Mouse (Mus musculus): Measurements from ENCODE around the gene Ctdnep1. TPM values are rescaled to one million over a fixed set of nuclear protein-coding genes. Genes with fewer than 3 reads are reported as not detected.

The Ctdnep1 gene
- polyA plus RNA-seq, 1 experiment from 2014 or later: 20.3 TPM

GRCm38 (mm10) chr11:69968793-69969192, 12.2 kb upstream of the Ctdnep1 start:
- Histone ChIP-seq H3K4me2 (no peak overlapping the region), H3K9me3 (replicated peaks; ENCODE audit: control insufficient read depth, low read length) (no peaks in the 10 kb centered on the region), H3K36me3 (ENCODE audit: control insufficient read depth, insufficient read depth, low read length) (peaks cover 15% of the 10 kb centered on the region), H3K4me3 (ENCODE audit: low read depth, low read length) (no peak overlapping the region), H3K4me1 (ENCODE audit: control insufficient read depth, insufficient read depth, low read length) (peaks cover 10% of the 10 kb centered on the region), H3K27me3 (ENCODE audit: control insufficient read depth, insufficient read depth, low read length) (peaks cover 37% of the 10 kb centered on the region), H3K9ac (ENCODE audit: low read depth, low read length) (no peak overlapping the region), H3K27ac (ENCODE audit: low read depth, low read length) (no peak overlapping the region)
- 78% methylated on average over 4 of the region's 4 CpGs for WGBS (ENCODE audit: insufficient replicate concordance)
- ATAC-seq (replicated peaks; ENCODE audit: insufficient number of reproducible peaks, low FRiP score, low TSS enrichment): no peak

GRCm38 (mm10) chr11:69970222-69970621, 10.7 kb upstream of the Ctdnep1 start:
- WGBS (ENCODE audit: insufficient replicate concordance): 81% methylated on average over 6 of the region's 6 CpGs
- H3K27ac ChIP-seq (ENCODE audit: low read depth, low read length): no peak overlapping the region
- no peak for ATAC-seq (replicated peaks; ENCODE audit: insufficient number of reproducible peaks, low FRiP score, low TSS enrichment)
- peaks cover 26% of the 10 kb centered on the region for H3K36me3 ChIP-seq (ENCODE audit: control insufficient read depth, insufficient read depth, low read length)
- H3K9me3 ChIP-seq (replicated peaks; ENCODE audit: control insufficient read depth, low read length): no peaks in the 10 kb centered on the region
- no peak overlapping the region for H3K4me3 ChIP-seq (ENCODE audit: low read depth, low read length)
- peaks cover 10% of the 10 kb centered on the region for H3K4me1 ChIP-seq (ENCODE audit: control insufficient read depth, insufficient read depth, low read length)
- no peak overlapping the region for H3K4me2 ChIP-seq
- peaks cover 23% of the 10 kb centered on the region for H3K27me3 ChIP-seq (ENCODE audit: control insufficient read depth, insufficient read depth, low read length)
- H3K9ac ChIP-seq (ENCODE audit: low read depth, low read length): no peak overlapping the region

GRCm38 (mm10) chr11:69970775-69971174, 10.2 kb upstream of the Ctdnep1 start:
- no peak overlapping the region for H3K9ac ChIP-seq (ENCODE audit: low read depth, low read length)
- H3K4me3 ChIP-seq (ENCODE audit: low read depth, low read length): no peak overlapping the region
- 83% methylated on average over 3 of the region's 3 CpGs for WGBS (ENCODE audit: insufficient replicate concordance)
- H3K4me1 ChIP-seq (ENCODE audit: control insufficient read depth, insufficient read depth, low read length): peaks cover 9% of the 10 kb centered on the region
- no peaks in the 10 kb centered on the region for H3K9me3 ChIP-seq (replicated peaks; ENCODE audit: control insufficient read depth, low read length)
- peaks cover 17% of the 10 kb centered on the region for H3K27me3 ChIP-seq (ENCODE audit: control insufficient read depth, insufficient read depth, low read length)
- H3K27ac ChIP-seq (ENCODE audit: low read depth, low read length): no peak overlapping the region
- no peak overlapping the region for H3K4me2 ChIP-seq
- ATAC-seq (replicated peaks; ENCODE audit: insufficient number of reproducible peaks, low FRiP score, low TSS enrichment): no peak
- H3K36me3 ChIP-seq (ENCODE audit: control insufficient read depth, insufficient read depth, low read length): peaks cover 28% of the 10 kb centered on the region

- Histone ChIP-seq H3K27ac (ENCODE audit: low read depth, low read length) (no peak overlapping the region), H3K27me3 (ENCODE audit: control insufficient read depth, insufficient read depth, low read length) (no peaks in the 10 kb centered on the region), H3K9me3 (replicated peaks; ENCODE audit: control insufficient read depth, low read length) (no peaks in the 10 kb centered on the region), H3K4me2 (no peak overlapping the region), H3K4me1 (ENCODE audit: control insufficient read depth, insufficient read depth, low read length) (peaks cover 4% of the 10 kb centered on the region; the same call in 1 of the 2 replicates), H3K36me3 (ENCODE audit: control insufficient read depth, insufficient read depth, low read length) (peaks cover 33% of the 10 kb centered on the region), H3K4me3 (ENCODE audit: low read depth, low read length) (no peak overlapping the region), H3K9ac (ENCODE audit: low read depth, low read length) (no peak overlapping the region)
- no peak for ATAC-seq (replicated peaks; ENCODE audit: insufficient number of reproducible peaks, low FRiP score, low TSS enrichment)
- 79% methylated on average over 2 of the region's 2 CpGs for WGBS (ENCODE audit: insufficient replicate concordance)
Measured at GRCm38 (mm10) chr11:69974907-69975306, 6.0 kb upstream of the Ctdnep1 start.

GRCm38 (mm10) chr11:69976271-69976670, 4.7 kb upstream of the Ctdnep1 start:
- no peak overlapping the region for H3K9ac ChIP-seq (ENCODE audit: low read depth, low read length)
- H3K4me1 ChIP-seq (ENCODE audit: control insufficient read depth, insufficient read depth, low read length): peaks cover 4% of the 10 kb centered on the region; the same call in 1 of the 2 replicates
- no peaks in the 10 kb centered on the region for H3K9me3 ChIP-seq (replicated peaks; ENCODE audit: control insufficient read depth, low read length)
- ATAC-seq (replicated peaks; ENCODE audit: insufficient number of reproducible peaks, low FRiP score, low TSS enrichment): no peak
- H3K36me3 ChIP-seq (ENCODE audit: control insufficient read depth, insufficient read depth, low read length): peaks cover 26% of the 10 kb centered on the region
- H3K27ac ChIP-seq (ENCODE audit: low read depth, low read length): no peak overlapping the region
- 54% methylated on average over 4 of the region's 4 CpGs for WGBS (ENCODE audit: insufficient replicate concordance)
- H3K4me2 ChIP-seq: no peak overlapping the region
- no peaks in the 10 kb centered on the region for H3K27me3 ChIP-seq (ENCODE audit: control insufficient read depth, insufficient read depth, low read length)
- no peak overlapping the region for H3K4me3 ChIP-seq (ENCODE audit: low read depth, low read length)

GRCm38 (mm10) chr11:69979827-69980195, 1.1 kb upstream of the Ctdnep1 start:
- 2% methylated on average over 16 of the region's 16 CpGs for WGBS (ENCODE audit: insufficient replicate concordance)

GRCm38 (mm10) chr11:69980196-69981140, 488 bp upstream of the Ctdnep1 start:
- peak; percentile 88 for ATAC-seq (replicated peaks; ENCODE audit: insufficient number of reproducible peaks, low FRiP score, low TSS enrichment)
- H3K27me3 ChIP-seq (ENCODE audit: control insufficient read depth, insufficient read depth, low read length): no peaks in the 10 kb centered on the region
- H3K4me1 ChIP-seq (ENCODE audit: control insufficient read depth, insufficient read depth, low read length): peaks cover 20% of the 10 kb centered on the region
- H3K9ac ChIP-seq (ENCODE audit: low read depth, low read length): peak overlapping the region; percentile 99
- H3K36me3 ChIP-seq (ENCODE audit: control insufficient read depth, insufficient read depth, low read length): peaks cover 17% of the 10 kb centered on the region
- peak overlapping the region; percentile 100 for H3K4me3 ChIP-seq (ENCODE audit: low read depth, low read length)
- WGBS (ENCODE audit: insufficient replicate concordance): 0% methylated on average over 44 of the region's 60 CpGs
- no peaks in the 10 kb centered on the region for H3K9me3 ChIP-seq (replicated peaks; ENCODE audit: control insufficient read depth, low read length)
- H3K4me2 ChIP-seq: peak overlapping the region; percentile 97
- peak overlapping the region; percentile 99 for H3K27ac ChIP-seq (ENCODE audit: low read depth, low read length)

More at GRCm38 (mm10) chr11:69979827-69980195, 1.1 kb upstream of the Ctdnep1 start:
- ATAC-seq (replicated peaks; ENCODE audit: insufficient number of reproducible peaks, low FRiP score, low TSS enrichment): no peak
- no peaks in the 10 kb centered on the region for H3K27me3 ChIP-seq (ENCODE audit: control insufficient read depth, insufficient read depth, low read length)
- H3K4me3 ChIP-seq (ENCODE audit: low read depth, low read length): peak overlapping the region; percentile 100
- peak overlapping the region; percentile 99 for H3K27ac ChIP-seq (ENCODE audit: low read depth, low read length)
- peaks cover 17% of the 10 kb centered on the region for H3K36me3 ChIP-seq (ENCODE audit: control insufficient read depth, insufficient read depth, low read length)
- peak overlapping the region; percentile 97 for H3K4me2 ChIP-seq
- H3K4me1 ChIP-seq (ENCODE audit: control insufficient read depth, insufficient read depth, low read length): peaks cover 20% of the 10 kb centered on the region
- H3K9ac ChIP-seq (ENCODE audit: low read depth, low read length): peak overlapping the region; percentile 99
- no peaks in the 10 kb centered on the region for H3K9me3 ChIP-seq (replicated peaks; ENCODE audit: control insufficient read depth, low read length)

- H3K36me3 ChIP-seq (ENCODE audit: control insufficient read depth, insufficient read depth, low read length): peaks cover 21% of the 10 kb centered on the region
- peak within 1 kb of the TSS; percentile 99 for H3K27ac ChIP-seq (ENCODE audit: low read depth, low read length)
- H3K4me1 ChIP-seq (ENCODE audit: control insufficient read depth, insufficient read depth, low read length): peaks cover 20% of the 10 kb centered on the region
- peak within 1 kb of the TSS; percentile 99 for H3K9ac ChIP-seq (ENCODE audit: low read depth, low read length)
- ATAC-seq (replicated peaks; ENCODE audit: insufficient number of reproducible peaks, low FRiP score, low TSS enrichment): no peak
- WGBS (ENCODE audit: insufficient replicate concordance): 51% methylated on average over 8 of the region's 8 CpGs
- H3K4me3 ChIP-seq (ENCODE audit: low read depth, low read length): peak within 1 kb of the TSS; percentile 100
- H3K27me3 ChIP-seq (ENCODE audit: control insufficient read depth, insufficient read depth, low read length): no peaks in the 10 kb centered on the region
- no peaks in the 10 kb centered on the region for H3K9me3 ChIP-seq (replicated peaks; ENCODE audit: control insufficient read depth, low read length)
- H3K4me2 ChIP-seq: peak within 1 kb of the TSS; percentile 97
Measured at GRCm38 (mm10) chr11:69982225-69982624, 1.3 kb downstream of the Ctdnep1 start, which contains the start of gene Elp5. Gene Elp5 (minus strand): TSS chr11:69982517.
